ENCODE assay signal across 8 mouse cellular contexts in the genomic region with DNA sequence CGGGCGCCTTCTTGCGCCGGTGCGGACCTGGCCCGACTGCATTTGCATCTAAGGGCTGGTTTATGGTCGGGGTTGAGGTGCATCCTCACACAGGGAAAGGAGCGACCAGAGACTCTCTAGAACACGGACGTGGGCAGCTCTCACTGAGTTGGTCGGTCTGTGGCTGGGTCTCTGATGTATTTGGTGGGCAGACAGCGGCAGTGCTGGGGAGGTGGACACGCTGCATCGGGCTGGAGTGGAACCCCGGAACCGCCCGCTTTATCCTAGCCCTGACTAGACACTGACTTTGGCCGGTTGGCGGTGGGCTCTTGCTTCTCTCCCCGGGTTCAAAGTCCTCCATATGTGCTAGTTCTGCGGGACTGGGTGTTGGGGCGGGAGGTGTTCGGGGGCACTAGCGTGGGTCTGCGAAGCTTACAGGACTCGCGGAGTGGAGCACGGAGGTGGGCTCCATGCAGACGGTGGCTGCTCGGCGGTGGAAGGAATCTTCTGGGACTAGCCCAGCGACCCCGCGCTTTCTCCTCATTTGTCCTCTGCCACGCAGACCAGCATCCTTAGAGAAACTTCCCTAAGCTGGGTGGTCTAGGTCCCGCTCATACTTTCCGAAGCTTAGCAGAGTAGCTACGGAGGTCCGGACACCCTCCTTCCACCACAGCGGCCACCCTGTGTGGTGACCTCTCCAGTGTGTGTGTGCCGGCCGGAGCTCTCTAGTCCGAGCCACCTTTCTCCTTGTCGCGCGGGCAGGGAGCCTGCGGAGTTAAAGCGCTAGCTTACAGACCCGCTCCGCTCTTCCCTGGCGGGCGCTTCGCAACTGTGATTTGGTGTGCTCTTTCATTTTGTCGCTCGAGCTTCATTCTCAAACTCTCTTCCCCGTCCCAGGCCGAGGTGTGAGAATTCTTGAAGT. TPM values are rescaled to one million over a fixed set of nuclear protein-coding genes. Genes with fewer than 3 reads are reported as not detected.
DNase-seq lines count a peak whose midpoint lies in the region; ATAC-seq lines count a peak whose summit lies in the region.

No protein-coding gene starts in this region.

- peak overlapping the region; percentile 63 for H3K9ac ChIP-seq in embryonic facial prominence, embryonic 15.5 days
- peak overlapping the region; percentile 77 for H3K9ac ChIP-seq in hindbrain, embryonic 11.5 days (ENCODE audit: low read depth, low read length)
- H3K9ac ChIP-seq in midbrain, embryonic 13.5 days (replicated peaks): peak overlapping the region; percentile 73
- H3K9ac ChIP-seq in stomach, embryonic 14.5 days (replicated peaks; ENCODE audit: low read depth, low read length): peak overlapping the region; percentile 26; the same call in 1 of the 2 replicates

- WGBS in embryonic facial prominence, embryonic 15.5 days: 1% methylated on average over 57 of the region's 57 CpGs
- WGBS in hindbrain, embryonic 11.5 days: 1% methylated on average over 57 of the region's 57 CpGs
- under 1% methylated on average over 57 of the region's 57 CpGs for WGBS in midbrain, embryonic 13.5 days
- under 1% methylated on average over 57 of the region's 57 CpGs for WGBS in stomach, embryonic 14.5 days

- H3K4me1 ChIP-seq in embryonic facial prominence, embryonic 15.5 days: peaks cover 7% of the 10 kb centered on the region; the same call in 1 of the 2 replicates
- no peaks in the 10 kb centered on the region for H3K4me1 ChIP-seq in hindbrain, embryonic 11.5 days (replicated peaks; ENCODE audit: control insufficient read depth, insufficient read depth, low read length)
- peaks cover 20% of the 10 kb centered on the region for H3K4me1 ChIP-seq in midbrain, embryonic 13.5 days (replicated peaks)
- peaks cover 4% of the 10 kb centered on the region for H3K4me1 ChIP-seq in stomach, embryonic 14.5 days (ENCODE audit: control insufficient read depth, insufficient read depth, low read length)

- H3K9me3 ChIP-seq in embryonic facial prominence, embryonic 15.5 days (replicated peaks): no peaks in the 10 kb centered on the region
- no peaks in the 10 kb centered on the region for H3K9me3 ChIP-seq in hindbrain, embryonic 11.5 days (ENCODE audit: control insufficient read depth, low read length)
- H3K9me3 ChIP-seq in midbrain, embryonic 13.5 days: no peaks in the 10 kb centered on the region
- H3K9me3 ChIP-seq in stomach, embryonic 14.5 days (ENCODE audit: control insufficient read depth, low read depth, low read length): no peaks in the 10 kb centered on the region

- no peak for ATAC-seq in embryonic facial prominence, embryonic 15.5 days (ENCODE audit: insufficient number of reproducible peaks, low FRiP score, low TSS enrichment, low read depth)
- ATAC-seq in hindbrain, embryonic 11.5 days (ENCODE audit: low FRiP score): peak; percentile 33; the same call in 1 of the 2 replicates
- ATAC-seq in midbrain, embryonic 13.5 days: peak; percentile 43
- peak; percentile 30; the same call in 1 of the 2 replicates for ATAC-seq in stomach, embryonic 14.5 days (ENCODE audit: insufficient number of reproducible peaks, insufficient read depth, low FRiP score, low read depth)

- no peaks in the 10 kb centered on the region for H3K36me3 ChIP-seq in embryonic facial prominence, embryonic 15.5 days
- no peaks in the 10 kb centered on the region for H3K36me3 ChIP-seq in hindbrain, embryonic 11.5 days (ENCODE audit: control insufficient read depth, insufficient read depth, low read length)
- H3K36me3 ChIP-seq in midbrain, embryonic 13.5 days: no peaks in the 10 kb centered on the region
- H3K36me3 ChIP-seq in stomach, embryonic 14.5 days (ENCODE audit: control insufficient read depth, insufficient read depth, low read length): no peaks in the 10 kb centered on the region

- peak; percentile 2 to 19 for DNase-seq in cerebellum, adult 18-20 months
- DNase-seq in cerebellum, adult 9-11 months: no peak
- peak; percentile 62 for DNase-seq in ZHBTc4 (ENCODE audit: low read depth, low spot score)
- peak; percentile 68 for DNase-seq in hindbrain, embryonic 11.5 days (ENCODE audit: low spot score)
- peak; percentile 13 for DNase-seq in liver

- peak overlapping the region; percentile 65 for H3K4me3 ChIP-seq in embryonic facial prominence, embryonic 15.5 days (replicated peaks)
- peak overlapping the region; percentile 78 for H3K4me3 ChIP-seq in hindbrain, embryonic 11.5 days (ENCODE audit: low read depth, low read length)
- peak overlapping the region; percentile 63 for H3K4me3 ChIP-seq in midbrain, embryonic 13.5 days (replicated peaks)
- peak overlapping the region; percentile 56 for H3K4me3 ChIP-seq in stomach, embryonic 14.5 days (ENCODE audit: low read depth, low read length)

- H3K27ac ChIP-seq in embryonic facial prominence, embryonic 15.5 days (replicated peaks): peak overlapping the region; percentile 77
- H3K27ac ChIP-seq in hindbrain, embryonic 11.5 days (ENCODE audit: low read depth, low read length): peak overlapping the region; percentile 62
- H3K27ac ChIP-seq in midbrain, embryonic 13.5 days: 0 out of 2 replicates have a peak overlapping the region, but pooled peaks have one; percentile 28
- no peak overlapping the region for H3K27ac ChIP-seq in stomach, embryonic 14.5 days (ENCODE audit: low read length)

- 0 out of 2 replicates have a peak, but pooled peaks cover 3% of the 10 kb centered on the region for H3K27me3 ChIP-seq in embryonic facial prominence, embryonic 15.5 days
- H3K27me3 ChIP-seq in hindbrain, embryonic 11.5 days (ENCODE audit: control insufficient read depth, insufficient read depth, low read length): no peaks in the 10 kb centered on the region
- peaks cover 9% of the 10 kb centered on the region; the same call in 1 of the 2 replicates for H3K27me3 ChIP-seq in midbrain, embryonic 13.5 days
- no peaks in the 10 kb centered on the region for H3K27me3 ChIP-seq in stomach, embryonic 14.5 days (ENCODE audit: control insufficient read depth, insufficient read depth, low read length)

- peak overlapping the region; percentile 96 for H3K4me2 ChIP-seq in embryonic facial prominence, embryonic 15.5 days (replicated peaks)
- peak overlapping the region; percentile 88 for H3K4me2 ChIP-seq in hindbrain, embryonic 11.5 days (replicated peaks; ENCODE audit: low read depth, low read length)
- peak overlapping the region; percentile 92 for H3K4me2 ChIP-seq in midbrain, embryonic 13.5 days (replicated peaks)
- peak overlapping the region; percentile 97 for H3K4me2 ChIP-seq in stomach, embryonic 14.5 days (replicated peaks; ENCODE audit: low read depth, low read length)

RNA-seq across cellular contexts. Expression of gene Ndnf, which starts 1.0 kb away (rescaled TPM):
- 12.2 and 13.6 TPM in 2 replicates for polyA plus RNA-seq in embryonic facial prominence, embryonic 15.5 days (2015; fragmentation: Nextera tagmentation; extraction: Ambion mirVana)
- 19.3 and 21.7 TPM in 2 replicates for polyA plus RNA-seq in hindbrain, embryonic 11.5 days (2014; fragmentation: Nextera tagmentation; extraction: Ambion mirVana)
- polyA plus RNA-seq in midbrain, embryonic 13.5 days (2015; fragmentation: Nextera tagmentation; extraction: Ambion mirVana): 3.1 and 5.9 TPM in 2 replicates
- polyA plus RNA-seq in stomach, embryonic 14.5 days (2014; fragmentation: Nextera tagmentation; extraction: Ambion mirVana): 10.1 and 10.2 TPM in 2 replicates

Comparison
In these comparisons a context has a peak if more than half of its experiments do, and no peak if none do; other contexts are left out.
1. H3K9ac ChIP-seq: peak in every context shown above with its lines; median percentile 77 in hindbrain, embryonic 11.5 days; 73 in midbrain, embryonic 13.5 days; 63 in embryonic facial prominence, embryonic 15.5 days; 26 in stomach, embryonic 14.5 days.